Mouse (Mus musculus): ENCODE results near the gene Pard3.
A peak's percentile ranks its signal among the peaks of the same experiment; 100 is the strongest.

Gene Pard3

DNA sequence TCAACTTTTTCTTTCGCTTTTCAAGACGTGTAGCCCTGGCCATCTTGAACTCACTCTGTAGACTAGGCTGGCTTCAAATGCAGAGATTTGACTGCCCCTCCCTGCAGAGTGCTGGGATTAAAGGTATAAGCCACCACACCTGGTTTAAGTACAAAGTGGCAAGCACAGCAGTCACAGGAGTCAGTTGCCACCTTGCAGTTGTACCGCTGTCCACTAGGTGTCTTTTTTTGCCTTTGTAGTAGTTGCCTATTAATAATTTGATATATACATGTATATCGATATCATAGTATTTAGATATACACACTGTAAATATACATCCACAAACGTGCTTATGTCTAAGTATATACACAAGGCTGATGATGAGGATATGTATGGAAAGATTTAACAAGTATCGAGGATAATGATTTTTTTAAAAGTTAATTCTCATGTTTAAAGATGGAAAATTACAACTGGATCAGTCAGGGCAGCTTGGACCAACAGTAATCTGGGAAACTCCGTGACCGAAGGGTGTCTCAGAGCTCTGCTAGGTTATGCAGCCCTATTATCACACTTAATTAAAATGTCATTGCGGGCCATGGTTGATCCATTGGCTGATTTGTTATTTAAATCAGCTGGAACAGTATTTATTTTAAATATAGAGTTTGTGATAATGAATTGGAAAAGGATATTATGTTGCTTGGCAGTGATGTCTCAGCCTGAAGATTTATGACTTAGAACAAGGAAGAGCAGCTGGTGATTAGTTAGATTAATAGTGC lies 220.9 kb downstream of the Pard3 start:
- DNase-seq (ENCODE audit: low spot score in 2 of 2), result no peak

DNA sequence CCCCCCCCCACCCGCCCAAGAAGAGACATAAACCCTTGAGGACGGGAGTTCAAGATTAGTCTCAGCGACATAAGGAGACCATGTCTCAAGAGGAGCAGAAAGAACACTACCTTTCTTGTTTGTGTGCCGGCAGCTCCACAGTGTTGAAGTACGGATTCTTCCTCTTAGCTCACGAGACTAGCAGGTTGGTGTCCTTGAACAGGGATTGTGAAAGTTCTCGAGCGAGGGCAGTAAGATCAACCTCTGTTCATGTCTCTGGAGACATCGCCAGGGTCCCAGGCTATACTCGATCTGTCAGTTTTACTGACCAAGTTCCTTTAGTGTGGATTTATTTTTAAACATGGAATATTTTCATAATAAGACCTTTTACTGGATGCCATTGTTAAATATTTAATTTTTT lies 224.1 kb downstream of the Pard3 start:
- no peak for DNase-seq (ENCODE audit: low spot score in 2 of 2)

DNA sequence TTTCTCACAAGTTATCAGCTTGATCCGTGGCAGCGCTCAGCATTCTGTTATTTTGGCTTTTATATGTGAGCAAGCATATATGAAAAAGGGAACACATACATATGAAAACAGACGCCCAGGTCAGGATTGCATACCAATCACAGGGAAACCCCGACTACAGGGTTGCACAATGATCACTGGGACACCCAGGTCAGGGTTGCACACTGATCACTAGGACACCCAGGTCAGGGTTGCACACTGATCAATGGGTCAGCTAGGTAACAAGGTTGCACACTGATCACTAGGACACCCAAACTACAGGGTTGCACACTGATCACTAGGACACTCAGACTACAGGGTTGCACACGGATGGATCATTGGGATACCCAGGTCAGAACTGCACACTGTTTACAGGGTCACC lies 228.6 kb downstream of the Pard3 start:
- no peak for DNase-seq (ENCODE audit: low spot score in 2 of 2)

DNA sequence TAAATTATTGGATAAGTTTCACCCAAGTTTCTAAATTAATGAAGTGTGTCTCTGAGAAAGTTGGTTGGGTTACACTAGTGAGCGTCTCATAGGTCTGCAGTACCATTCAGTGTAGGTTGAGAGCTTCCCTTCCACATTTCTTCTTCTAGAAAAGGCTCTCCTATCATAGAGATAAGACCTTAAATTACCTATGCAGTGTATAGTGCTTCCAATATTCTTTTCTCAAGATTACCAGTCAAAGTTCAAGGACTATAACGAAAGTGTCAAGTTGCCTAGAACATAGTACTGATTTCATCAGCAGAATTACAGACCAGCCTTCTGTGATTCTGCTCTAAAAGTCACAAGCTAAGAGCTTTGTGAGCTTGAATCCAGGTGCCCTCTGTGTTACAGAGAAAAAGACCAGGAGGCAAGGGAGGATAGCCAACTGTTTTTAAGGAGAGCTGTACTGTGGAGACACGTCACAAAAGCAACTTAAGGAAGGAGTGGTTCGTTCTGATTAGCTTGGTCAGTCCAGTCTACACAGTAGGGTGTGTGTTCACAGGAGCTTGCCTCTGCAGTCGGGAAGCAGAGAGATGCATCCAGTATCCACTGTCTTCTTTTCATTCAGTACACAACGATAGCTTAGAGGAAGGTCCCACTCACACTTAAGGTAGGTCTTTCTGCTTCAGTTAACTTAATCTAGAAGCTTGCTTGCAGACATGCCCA lies 229.5 kb downstream of the Pard3 start:
- no peak for DNase-seq (ENCODE audit: low spot score in 2 of 2)

DNA sequence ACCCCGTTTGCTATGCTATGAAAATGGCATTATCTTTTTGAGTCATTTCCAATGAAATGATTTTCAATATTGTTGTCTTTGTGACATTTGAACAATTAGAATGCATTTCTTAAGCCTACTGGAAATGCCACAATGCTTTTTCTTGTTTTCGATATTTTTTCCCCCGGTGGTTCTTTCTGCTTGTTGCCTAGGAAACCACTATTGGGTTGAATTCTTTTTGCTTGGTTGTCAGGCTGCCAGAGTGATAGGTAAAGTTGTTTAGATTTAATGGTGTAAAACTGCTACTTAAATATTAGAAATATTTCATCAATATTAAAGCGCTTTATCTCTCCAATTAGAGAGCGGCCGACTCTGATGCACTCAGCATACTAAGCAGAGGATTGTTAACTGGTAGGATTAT lies 230.4 kb downstream of the Pard3 start:
- DNase-seq (ENCODE audit: low spot score in 2 of 2), result no peak

DNA sequence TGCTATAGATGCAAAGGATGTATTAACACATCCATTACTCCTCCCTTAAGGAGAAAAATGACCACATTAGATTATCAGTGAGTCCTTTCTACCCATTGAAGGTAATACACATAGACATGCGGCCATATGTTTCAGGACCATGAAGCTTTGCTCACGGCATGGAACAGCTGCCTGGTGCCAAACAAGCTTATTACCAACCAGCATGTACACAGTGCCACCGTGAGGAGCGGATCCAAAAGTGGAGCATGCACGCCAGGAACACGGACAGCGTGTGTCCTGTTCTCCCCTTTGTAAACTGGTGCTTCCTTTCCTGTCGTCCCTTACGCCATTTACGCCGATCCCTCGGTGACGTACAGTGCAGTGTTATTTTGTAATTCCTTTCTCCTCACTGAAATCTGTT lies 232.2 kb downstream of the Pard3 start:
- peak in 1 of 2 experiments; percentile 26 for DNase-seq (ENCODE audit: low spot score in 2 of 2)

DNA sequence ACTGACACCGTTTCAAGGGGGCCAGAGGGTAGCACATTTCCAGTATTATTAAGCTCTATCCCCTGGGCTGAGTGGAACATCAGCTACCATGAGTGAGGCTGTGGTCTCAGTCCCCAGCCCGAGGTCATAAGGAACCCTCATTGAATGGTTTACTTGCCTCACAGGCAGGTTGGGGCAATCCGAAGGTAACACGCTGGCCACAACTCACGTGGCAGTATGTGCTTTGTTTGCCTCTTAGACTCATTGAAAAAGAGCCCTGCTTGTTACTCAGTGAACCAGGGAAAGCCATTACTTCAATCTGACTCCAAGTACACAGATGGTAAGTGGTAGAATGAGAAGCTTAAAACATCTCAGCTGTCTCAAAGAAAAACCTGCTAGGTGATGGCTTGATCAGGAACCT lies 236.8 kb downstream of the Pard3 start:
- no peak for DNase-seq (ENCODE audit: low spot score in 2 of 2)

DNA sequence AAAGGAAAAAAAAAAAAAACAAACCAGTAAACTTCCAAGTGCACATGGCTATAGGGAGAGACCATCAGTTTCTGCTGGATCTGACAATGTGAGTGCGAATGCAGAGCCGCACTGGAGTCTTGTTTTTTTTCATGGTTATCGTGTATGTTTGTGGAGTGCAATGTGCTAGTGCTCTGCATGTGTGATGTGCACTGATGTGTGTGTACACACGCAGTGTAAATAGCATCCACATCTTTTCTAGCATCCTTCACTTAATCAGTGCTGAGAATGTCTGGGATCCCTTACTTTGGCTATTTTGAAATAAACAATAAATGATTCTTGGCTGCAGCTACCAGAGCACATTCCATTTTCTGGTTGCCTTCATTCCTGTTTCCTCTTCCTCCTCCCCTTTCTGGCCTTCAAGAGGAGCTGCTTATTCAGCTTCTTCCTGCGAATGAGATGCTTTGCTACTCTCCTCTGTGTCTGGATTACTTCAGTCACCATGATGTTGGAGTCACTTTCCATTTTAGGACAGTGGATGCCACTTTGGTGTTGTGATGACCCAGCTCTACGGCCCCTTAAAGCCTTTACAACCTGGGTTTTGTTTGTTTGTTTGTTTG lies 239.3 kb downstream of the Pard3 start:
- DNase-seq (ENCODE audit: low spot score in 2 of 2), result no peak

DNA sequence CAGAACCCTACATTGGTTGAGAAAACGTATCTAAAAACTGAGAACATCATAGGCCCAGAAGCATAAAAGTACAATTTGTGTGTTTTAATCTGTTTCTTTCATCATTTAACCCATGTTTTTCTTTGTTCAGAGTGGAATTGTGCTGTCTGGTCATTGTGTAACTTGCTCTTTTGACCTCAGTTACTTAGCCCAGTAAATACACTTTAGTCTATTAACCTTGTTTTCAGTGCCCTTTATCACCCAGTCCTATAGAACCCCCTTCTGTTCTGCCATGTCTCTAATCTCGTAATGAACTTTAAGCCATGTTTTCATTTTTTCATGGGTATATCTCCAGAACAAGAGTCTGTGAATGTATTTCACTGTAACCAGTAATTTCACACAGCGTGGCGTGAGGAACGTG lies 243.3 kb downstream of the Pard3 start:
- DNase-seq (ENCODE audit: low spot score in 2 of 2), result no peak

DNA sequence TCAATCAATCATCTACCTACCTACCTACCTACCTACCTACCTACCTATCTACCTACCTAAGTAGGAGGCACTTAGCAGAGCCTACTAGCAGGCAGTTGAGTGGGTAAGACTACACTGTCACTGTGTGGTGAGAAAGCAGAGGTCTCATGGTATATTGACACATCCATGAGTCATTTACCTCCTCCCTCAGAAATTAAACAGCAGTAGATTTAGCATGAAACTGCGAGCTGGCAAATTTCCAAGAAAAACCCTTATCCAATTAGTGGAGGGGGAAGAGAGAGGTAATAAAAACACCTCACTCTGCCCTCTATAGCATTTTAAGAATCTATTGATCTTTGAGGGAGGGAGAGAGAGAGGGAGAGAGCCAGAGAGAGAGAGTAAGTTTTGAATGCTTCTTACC lies 245.7 kb downstream of the Pard3 start:
- no peak for DNase-seq (ENCODE audit: low spot score in 2 of 2)

DNA sequence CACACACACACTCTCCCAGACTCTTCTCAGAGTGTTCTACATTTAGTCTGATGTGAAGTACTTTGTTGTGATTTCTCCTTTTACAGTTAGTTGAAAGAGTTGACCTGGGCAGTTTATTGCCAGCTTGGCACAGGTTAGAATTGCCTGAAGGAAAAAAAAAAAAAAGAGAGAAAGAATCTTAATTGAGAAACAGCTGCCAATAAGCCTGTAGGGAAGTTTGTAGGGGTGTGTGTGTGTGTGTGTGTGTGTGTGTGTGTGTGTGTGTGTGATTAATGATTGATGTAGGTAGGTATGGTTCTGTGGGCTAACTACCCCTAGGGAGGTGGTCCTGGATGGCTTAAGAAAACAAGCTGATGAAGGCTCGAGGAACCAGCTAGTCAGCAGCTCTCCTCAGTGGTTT lies 252.1 kb downstream of the Pard3 start:
- DNase-seq (ENCODE audit: low spot score in 2 of 2), result no peak

DNA sequence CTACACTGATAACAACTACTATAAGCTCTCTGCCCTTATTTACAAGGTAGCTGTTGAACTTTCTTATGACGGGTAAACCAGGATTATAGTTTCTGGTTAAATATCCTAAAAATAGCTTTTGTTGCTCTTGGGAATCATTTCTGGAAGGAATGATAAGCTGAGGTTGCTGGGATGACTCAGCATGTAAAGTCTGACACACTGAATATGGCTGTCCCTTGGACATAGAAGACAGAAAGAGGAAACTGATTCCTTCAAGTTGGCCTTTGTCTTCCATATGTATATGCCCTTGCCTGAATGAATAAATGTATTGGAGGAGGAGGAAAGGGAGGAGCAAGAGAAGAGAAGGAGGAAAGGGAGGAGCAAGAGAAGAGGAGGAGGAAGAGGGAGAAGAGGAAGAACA lies 254.2 kb downstream of the Pard3 start:
- no peak for DNase-seq (ENCODE audit: low spot score in 2 of 2)

DNA sequence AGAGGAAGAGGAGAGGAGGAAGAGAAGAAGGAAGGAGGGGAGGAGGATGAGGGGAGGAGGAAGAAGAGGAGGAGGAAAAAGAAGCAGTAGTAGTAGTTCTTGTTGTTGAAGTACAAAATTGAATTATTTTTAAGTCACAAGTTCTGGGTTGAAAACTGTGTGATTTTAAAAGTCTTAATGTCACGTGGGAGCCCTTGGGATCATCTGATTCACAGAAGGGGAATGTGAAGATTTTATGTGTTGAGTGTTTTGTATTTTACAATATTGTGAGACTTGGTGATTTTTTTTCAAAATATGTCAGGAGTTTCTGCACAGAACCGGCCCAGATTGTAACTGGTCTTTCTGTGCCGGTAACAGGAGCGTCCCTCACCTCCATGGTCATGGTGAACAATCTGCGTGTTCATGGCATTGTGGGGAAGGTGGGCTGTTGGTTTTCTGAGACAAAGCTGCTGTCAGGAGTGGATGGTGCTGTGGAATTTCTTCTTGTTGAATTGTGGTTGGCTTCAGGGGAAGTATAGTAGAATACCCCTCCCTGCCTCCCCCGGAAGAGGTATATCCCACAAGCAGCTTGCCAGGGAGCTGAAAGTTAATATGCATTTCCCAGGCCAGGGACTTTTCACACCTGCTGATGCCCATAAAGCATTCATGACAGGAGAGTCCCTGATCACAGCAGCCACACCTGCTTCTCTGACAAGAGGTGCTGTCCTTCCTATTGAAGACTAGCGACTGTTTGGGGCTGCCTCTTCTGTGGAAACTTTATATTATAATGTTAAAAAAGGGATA lies 254.9 kb downstream of the Pard3 start:
- no peak for DNase-seq (ENCODE audit: low spot score in 2 of 2)

DNA sequence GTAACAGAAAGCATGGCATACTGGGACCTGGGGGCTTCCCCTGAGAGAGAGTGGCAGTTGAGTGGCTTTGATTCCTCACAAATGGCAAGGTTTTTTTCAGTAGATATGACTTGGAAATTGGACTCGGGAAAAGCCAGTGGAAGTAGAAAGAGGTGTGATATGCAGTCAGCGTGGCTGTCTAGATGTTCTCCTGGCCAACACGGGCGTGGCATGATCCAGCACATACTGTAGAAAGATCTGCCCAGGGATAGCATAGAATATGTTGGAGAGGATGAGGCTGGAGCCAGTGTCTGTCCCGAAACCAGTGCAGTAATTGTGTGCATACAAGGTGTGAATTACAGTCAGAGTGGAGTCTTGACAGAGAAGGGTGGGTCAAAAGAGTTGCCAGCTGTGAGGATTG lies 257.2 kb downstream of the Pard3 start:
- DNase-seq (ENCODE audit: low spot score in 2 of 2), result no peak

DNA sequence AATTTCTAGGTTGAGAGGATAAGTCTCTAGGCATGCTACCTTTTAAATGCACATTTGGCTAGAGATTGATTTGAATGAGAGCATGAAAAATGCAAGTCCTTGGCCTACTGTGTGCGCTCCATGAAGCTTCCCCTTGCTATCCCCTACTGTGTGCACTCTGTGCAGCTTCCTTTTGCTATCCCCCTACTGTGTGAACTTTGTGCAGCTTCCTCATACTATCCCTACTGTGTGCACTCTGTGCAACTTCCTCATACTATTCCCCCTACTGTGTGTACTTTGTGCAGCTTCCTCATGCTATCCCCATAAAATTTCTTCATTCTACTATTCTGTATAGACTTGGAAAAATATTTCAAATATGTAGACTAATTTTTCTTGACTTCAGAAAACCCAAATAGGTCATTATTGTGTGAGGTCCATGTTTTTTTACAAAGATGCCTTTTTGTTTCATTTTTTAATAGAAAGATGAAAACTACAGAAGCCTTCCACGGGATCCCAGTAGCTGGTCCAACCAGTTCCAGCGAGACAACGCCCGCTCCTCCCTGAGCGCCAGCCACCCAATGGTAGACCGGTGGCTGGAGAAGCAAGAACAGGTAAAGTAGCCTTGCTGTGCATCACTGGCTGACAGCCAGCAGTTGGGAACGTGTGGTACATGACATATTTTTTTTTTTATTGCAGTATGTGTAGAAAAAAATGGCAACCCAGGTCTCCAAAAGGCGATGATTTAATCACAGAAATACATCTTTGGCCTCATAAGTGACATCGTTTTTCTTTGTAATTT lies 260.1 kb downstream of the Pard3 start:
- no peak for DNase-seq (ENCODE audit: low spot score in 2 of 2)

DNA sequence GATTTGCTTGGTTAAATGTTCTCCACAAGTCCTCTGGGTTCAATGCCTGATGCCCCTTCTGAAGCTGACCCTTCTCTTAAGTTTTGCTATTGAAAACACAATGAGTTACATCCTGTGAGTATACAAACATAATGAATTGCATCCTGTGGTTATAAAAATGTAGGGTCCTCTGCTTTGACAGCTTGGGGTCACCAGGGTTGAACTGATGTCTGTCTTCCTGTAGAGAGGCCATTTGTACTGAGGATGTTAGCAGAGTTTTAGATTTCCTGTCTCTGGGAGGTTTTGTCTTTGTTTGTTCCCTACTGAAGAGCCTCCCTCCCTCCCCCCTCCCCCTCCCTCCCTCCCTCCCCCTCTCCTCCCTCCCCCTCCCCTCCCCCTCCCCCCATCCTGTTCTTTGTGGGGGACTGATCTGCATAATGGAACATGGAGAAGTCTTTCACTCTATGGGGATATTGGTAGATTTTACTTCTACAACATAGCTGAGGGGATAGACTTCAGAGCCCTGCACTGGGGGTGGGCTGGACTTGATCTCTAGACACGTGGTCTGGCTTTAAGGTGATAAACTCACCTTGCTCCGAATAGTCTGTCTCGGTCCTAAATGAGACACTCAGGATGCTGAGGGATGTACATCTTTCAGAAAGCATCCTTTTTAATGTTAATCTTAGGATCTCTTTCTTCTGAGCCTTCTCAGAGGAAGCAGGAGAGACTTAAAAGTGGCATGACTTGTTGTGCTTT lies 261.3 kb downstream of the Pard3 start:
- DNase-seq (ENCODE audit: low spot score in 2 of 2), result no peak

DNA sequence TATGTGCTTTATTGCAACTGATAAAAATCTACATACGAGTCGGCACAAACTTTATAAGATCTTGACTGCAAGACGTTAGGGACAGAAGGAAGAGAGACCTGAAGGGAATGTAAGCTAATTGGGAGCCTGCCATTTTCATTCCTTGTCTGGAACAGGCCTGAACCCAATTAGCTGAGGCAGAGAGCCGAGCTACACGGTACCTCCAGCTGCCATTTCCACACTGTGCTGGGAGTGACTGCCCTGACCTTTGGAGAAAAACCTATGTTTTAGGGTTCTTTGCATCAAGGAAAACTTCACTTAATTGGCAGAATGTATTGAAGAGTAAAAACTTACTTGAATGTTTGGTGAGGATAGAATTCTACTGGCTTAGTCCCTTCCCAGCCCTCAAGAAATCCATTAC lies 262.1 kb downstream of the Pard3 start:
- no peak for DNase-seq (ENCODE audit: low spot score in 2 of 2)

DNA sequence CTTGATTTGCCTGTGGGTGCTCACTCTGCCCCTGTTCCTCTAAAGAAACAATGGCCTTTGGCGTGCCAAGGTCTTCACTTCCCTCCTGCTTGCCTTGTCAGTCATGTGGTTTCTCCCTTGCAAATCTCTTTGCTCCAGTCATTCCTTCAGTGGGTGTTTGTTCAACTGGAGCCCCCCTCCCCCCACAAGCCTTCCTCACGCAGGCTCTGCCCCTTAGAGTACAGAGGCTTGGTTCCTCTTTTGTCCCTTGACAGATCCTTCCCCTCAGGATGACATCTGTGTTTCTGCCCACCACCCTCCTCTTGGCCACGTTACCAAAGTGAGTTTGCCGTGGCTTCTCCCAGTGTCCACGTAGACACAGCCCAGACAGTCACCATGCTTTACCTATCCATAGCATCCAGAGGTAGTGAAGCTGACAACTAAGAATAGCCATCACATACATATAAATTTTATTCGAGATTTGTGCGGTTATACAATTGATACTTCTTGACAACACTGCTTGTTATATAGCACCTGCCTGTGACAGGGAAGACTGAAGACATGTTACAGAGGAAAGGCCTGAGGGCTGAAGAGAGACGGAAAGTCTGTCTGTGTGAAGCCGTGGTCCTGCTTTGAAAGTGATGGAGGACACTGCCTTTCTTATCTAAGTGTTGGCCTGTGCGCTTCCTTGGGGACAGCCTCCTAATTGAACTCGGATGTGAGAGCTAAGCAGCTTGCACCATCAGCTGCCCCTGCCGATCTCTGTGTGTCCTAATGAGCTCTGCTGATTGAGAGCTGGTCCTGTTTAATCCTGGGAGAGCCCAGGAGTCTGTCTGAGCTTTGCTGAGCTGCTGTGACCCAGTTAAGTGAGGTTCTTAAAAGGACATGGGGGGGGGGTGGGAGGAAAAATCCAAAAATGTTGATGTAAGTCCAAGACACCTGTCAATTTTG lies 266.8 kb downstream of the Pard3 start:
- DNase-seq (ENCODE audit: low spot score in 2 of 2), result no peak

DNA sequence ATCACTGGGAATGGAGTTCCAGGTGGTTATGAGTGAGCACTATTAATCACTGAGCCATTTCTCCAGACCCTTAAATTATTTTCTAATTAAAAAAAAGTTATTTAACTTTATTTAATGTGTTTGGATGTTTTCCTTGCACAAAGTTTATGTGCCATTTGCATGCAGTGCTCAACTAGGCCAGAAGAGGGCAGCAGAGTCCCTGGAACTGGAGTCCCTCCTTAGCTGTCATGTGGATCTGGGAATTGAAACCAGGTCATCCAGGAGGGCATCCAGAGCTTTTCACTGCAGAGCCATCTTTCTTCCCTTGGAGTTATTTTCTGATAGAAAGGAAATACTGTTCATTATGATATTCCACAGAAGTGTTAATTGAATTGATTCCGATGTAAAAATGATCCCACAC lies 268.1 kb downstream of the Pard3 start:
- DNase-seq (ENCODE audit: low spot score in 2 of 2), result peak in 1 of 2 experiments; percentile 49

DNA sequence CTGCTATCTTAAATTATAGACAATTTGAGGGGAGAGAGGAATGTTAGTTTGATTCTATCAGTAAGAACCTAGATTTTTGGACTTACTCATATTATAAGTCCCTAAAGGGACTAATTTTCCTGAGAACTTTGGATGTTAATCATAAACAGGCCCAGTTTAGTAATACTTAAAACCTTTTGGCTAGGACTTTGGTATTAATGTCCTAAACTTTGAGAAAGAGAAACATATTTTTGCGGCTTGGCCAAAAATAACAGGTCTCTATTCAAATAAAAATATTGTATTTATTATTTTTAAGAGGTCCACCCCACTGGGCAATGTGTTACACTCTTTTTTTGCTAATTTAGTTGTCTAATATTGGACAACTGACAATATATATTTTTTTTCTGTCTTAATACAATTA lies 271.5 kb downstream of the Pard3 start:
- no peak for DNase-seq (ENCODE audit: low spot score in 2 of 2)

All from right cerebral cortex, postnatal 10 days (tissue).